Mouse (Mus musculus) cerebellum, adult 2 months (tissue): ENCODE results near the gene Vmn2r116. TPM values are rescaled to one million over a fixed set of nuclear protein-coding genes. Genes with fewer than 3 reads are reported as not detected.
"Not testable (repeated sequence)": the region's sequence is repeated elsewhere in the genome, so short reads cannot be mapped to it uniquely, and the experiment has no call there.

Experiments used
- DNase-seq, 2 experiments: peaks; one replicate each; pipeline ENCODE4 v3.0.0; 2021
- H3K27ac ChIP-seq: fragments of 200-500 bp; 2 replicates; pipeline ENCODE4 v1.5.1; 2012; ENCODE audit warnings: low read length, control low read depth, inconsistent platforms; ENCODE audit not compliant: insufficient read depth
- H3K27me3 ChIP-seq: fragments of 200-500 bp; 2 replicates; pipeline ENCODE4 v1.6.1; 2012; ENCODE audit warnings: inconsistent platforms, mild to moderate bottlenecking, low read length, moderate library complexity; ENCODE audit not compliant: control insufficient read depth, insufficient read depth
- H3K4me1 ChIP-seq: fragments of 200-500 bp; 2 replicates; pipeline ENCODE4 v1.6.1; 2011; ENCODE audit warnings: low read length; ENCODE audit not compliant: control insufficient read depth, insufficient read depth
- H3K4me3 ChIP-seq: fragments of 200-500 bp; replicated peaks from 2 replicates; pipeline ENCODE3; 2011; ENCODE audit warnings: mild to moderate bottlenecking, low read depth, low read length, control low read depth; ENCODE audit not compliant: insufficient read depth
- CTCF ChIP-seq: fragments of 200-500 bp; IDR thresholded peaks from 2 replicates; pipeline ENCODE4 v1.5.1; 2011; ENCODE audit warnings: low read depth, mild to moderate bottlenecking, control low read depth, low read length, moderate library complexity, borderline replicate concordance; ENCODE audit not compliant: insufficient read depth
- POLR2A ChIP-seq: fragments of 200-500 bp; IDR thresholded peaks from 2 replicates; pipeline ENCODE4 v1.6.1; 2011; ENCODE audit warnings: low read length, control low read depth, borderline replicate concordance; ENCODE audit not compliant: insufficient read depth
- WGBS: fragments of 180-500 bp; shearing (Covaris S2); methylation state at CpG from one replicate; pipeline ENCODE4 v1.1.7; 2018; 5-methylcytosine and 5-hydroxymethylcytosine counted together
- polyA plus RNA-seq: library from polyadenylated mRNA; depleted of rRNA; stranded (reverse); fragments of >200 nt; gene quantifications from 2 replicates; pipeline ENCODE4 v1.2.3, GENCODE M21; 2012; rRNA removed

The Vmn2r116 gene
- not detected in 2 replicates for polyA plus RNA-seq

DNA sequence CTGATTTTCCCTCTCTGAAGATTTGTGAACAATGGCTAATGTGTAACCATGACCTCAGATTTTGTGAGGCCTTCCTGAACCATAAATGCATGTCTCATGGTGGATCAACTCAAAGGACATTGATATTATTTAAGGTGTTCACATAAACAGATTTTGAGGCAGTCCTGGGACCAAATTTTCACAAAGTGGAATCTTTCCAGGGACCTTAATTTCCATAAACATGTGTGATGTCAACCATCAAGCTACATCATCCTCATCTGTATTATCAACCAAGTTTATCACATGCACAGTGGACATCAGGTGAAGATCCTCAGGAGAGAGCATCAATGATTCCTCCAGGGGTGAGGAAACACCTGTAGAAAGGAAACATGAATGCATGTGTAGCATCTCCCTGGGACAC is at the start of gene Vmn2r116:
Vmn2r116 (plus strand) TSS at position 301 of the 400 bp plus-strand sequence.
- not testable (repeated sequence) for H3K4me1 ChIP-seq, H3K4me3 ChIP-seq, DNase-seq, H3K27me3 ChIP-seq, H3K27ac ChIP-seq

DNA sequence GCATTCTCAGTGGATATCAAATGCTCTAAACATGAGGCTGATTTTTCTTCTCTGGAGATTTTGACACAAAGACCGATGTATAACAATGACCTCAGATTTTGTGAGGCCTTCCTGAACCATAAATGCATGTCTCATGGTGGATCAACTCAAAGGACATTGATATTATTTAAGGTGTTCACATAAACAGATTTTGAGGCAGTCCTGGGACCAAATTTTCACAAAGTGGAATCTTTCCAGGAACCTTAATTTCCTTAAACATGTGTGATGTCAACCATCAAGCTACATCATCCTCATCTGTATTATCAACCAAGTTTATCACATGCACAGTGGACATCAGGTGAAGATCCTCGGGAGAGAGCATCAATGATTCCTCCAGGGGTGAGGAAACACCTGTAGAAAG is 41.0 kb upstream of the Vmn2r116 start, which contains the start of gene Vmn2r115:
Vmn2r115 (plus strand) TSS at position 301 of the 400 bp plus-strand sequence.
- not testable (repeated sequence) for DNase-seq, H3K27me3 ChIP-seq, H3K27ac ChIP-seq, H3K4me3 ChIP-seq, H3K4me1 ChIP-seq
- WGBS: 40% methylated on average over 2 of the region's 2 CpGs

DNA sequence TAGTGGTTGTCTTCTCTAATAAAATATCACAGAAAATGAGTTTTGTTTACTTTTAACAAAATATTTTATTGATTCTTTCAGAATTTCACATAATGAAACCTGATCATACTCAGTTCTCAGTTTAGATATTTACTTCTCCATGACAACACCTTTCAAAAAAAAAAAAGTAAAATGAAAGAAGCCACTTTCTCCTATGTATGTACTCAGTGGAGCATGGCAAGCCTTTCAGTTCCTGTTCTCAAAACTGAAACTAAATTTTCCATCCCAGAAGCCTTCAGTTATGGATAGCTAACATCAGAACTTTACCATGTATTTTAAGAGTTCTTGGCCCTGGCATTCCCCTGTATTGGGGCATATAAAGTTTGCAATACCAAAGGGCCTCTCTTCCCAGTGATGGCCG is 32.8 kb upstream of the Vmn2r116 start:
- no peak for DNase-seq
- TF ChIP-seq CTCF (no peak), POLR2A (no peak)
- no peaks in the 10 kb centered on the region for H3K4me1 ChIP-seq
- no peak overlapping the region for H3K4me3 ChIP-seq
- no peak overlapping the region for H3K27ac ChIP-seq
- WGBS: 56% methylated on average over 1 of the region's 1 CpGs
- no peaks in the 10 kb centered on the region for H3K27me3 ChIP-seq

DNA sequence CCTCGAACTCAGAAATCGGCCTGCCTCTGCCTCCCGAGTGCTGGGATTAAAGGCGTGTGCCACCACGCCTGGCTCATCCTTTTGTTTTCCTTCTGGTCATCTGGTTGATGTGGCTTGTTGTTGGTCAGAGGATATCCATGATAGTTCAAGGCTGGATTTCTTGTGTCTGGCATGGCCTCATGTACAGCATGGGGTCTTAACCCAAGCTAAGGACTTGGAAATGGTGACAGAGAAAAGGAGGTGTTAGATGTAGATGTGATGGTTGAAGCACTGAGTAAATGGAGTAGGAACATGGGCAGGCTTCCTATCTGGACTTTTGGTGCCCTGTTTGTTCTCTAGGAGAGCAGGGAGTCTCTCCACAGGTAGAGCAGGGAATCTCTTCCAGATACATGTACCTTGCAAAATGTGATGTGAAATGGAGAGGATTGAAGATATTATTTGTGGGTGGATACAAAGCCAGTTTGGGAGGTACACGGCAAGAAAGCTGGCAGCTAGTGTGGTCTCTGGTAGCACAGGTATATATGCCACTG is 48.8 kb downstream of the Vmn2r116 start:
- TF ChIP-seq CTCF: no peak
- no peak for TF ChIP-seq POLR2A
- 78% methylated on average over 6 of the region's 6 CpGs for WGBS
- no peaks in the 10 kb centered on the region for H3K4me1 ChIP-seq

More for the DNA sequence above, 48.8 kb downstream of the Vmn2r116 start:
- DNase-seq: no peak
- no peak overlapping the region for H3K27ac ChIP-seq
- no peaks in the 10 kb centered on the region for H3K27me3 ChIP-seq
- H3K4me3 ChIP-seq: no peak overlapping the region

Other genes starting within 250 kb of the Vmn2r116 start
- 8.6 and 9.1 TPM in 2 replicates for gene Zfp40, start 191.4 kb upstream of the Vmn2r116 start, polyA plus RNA-seq
- not detected in 2 replicates for gene Vmn2r114, start 72.1 kb upstream of the Vmn2r116 start, polyA plus RNA-seq
- gene Vmn2r115, start 40.9 kb upstream of the Vmn2r116 start, polyA plus RNA-seq: not detected in 2 replicates
- gene Vmn2r117, start 95.1 kb downstream of the Vmn2r116 start, polyA plus RNA-seq: not detected in 2 replicates
- 9.2 and 9.5 TPM in 2 replicates for gene Zfp213, start 179.6 kb downstream of the Vmn2r116 start, polyA plus RNA-seq
- 25.6 and 27.2 TPM in 2 replicates for gene Zfp13, start 214.9 kb downstream of the Vmn2r116 start, polyA plus RNA-seq
- gene Zscan10, start 216.3 kb downstream of the Vmn2r116 start, polyA plus RNA-seq: 0.13 and 0.16 TPM in 2 replicates